Mouse (Mus musculus) G1E-ER4 (cell line): Measurements from ENCODE around the gene Tor1a. TPM values are rescaled to one million over a fixed set of nuclear protein-coding genes. Genes with fewer than 3 reads are reported as not detected.

Source experiments
- GATA1 ChIP-seq: IDR thresholded peaks from one replicate; pipeline ENCODE4 v1.8.0; 2012; ENCODE audit warnings: low read length, inconsistent platforms
- polyA plus RNA-seq: library from polyadenylated mRNA; stranded (reverse); fragments of >175 nt; gene quantifications from 2 replicates; pipeline ENCODE4 v1.2.3, GENCODE M21; 2012

Gene Tor1a
- polyA plus RNA-seq, 1 experiment, result 111 TPM

DNA sequence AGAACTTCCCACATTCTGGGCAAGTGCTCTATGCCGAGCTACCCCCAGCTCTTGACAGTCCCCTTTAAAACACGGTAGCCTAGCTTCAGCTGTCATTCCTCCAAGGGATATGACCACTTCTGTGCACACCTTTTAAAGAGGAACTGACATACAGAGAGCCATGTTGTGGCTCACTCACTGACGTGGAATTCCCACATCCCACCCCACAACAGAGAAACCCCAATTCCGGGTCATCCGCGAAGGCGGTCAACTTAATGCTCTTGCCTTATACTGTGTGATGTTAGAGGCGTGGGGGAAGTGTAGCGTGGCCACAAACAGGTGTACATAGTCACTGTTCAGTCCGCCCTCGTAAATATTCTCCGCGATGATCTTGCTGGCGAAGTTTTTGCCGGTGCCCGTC lies 907 bp downstream of the Tor1a start:
- no peak for TF ChIP-seq GATA1

DNA sequence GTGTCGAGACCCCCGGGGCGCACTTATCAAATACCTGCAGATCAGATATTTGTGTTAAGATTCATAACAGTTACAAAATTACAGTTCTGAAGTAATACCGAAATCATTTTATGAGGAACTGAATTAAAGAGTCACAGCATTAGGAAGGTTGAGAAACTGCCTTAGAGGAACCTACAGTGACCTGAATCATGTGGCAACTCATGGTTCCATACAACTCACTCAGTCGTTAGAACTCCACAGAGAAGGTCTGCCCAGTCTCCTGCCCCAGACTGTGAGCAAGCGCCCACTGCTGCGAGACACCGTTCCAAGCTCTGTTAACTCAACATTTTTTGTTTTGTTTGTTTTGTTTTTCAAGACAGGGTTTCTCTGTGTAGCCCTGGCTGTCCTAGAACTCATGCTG lies 2.1 kb downstream of the Tor1a start:
- no peak for TF ChIP-seq GATA1

DNA sequence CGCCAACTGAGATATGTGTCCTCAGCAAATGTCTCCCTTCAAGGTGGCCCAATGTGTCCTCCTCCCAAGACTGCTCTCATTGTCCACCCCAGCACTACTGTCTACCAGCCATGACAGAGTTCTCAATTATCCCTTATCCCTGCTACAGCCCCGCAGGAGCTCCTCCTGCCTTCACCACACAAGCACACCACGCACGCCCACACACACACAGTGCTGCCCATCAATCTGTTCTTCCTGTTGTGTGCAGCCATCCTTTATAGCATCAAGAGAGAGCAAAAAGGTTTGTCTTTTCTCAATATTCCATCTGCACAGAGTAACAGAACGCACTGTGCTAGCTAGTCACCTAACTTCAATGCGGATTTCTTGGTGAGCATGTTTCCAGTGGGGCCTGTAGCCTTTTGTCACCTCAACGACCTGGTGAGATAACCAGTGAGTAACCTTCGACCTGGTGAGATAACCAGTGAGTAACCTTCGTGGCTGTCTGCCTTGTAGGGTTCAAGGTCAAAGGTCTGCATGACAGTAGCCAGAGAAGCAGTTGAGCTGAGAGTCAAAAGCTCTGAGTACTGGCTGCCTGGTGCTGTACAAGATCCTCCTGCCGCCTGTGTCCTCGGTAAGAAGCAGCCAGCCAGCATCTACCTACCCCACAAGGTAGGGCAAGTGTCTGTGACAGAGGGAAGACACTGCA lies 5.0 kb downstream of the Tor1a start:
- TF ChIP-seq GATA1, result no peak

DNA sequence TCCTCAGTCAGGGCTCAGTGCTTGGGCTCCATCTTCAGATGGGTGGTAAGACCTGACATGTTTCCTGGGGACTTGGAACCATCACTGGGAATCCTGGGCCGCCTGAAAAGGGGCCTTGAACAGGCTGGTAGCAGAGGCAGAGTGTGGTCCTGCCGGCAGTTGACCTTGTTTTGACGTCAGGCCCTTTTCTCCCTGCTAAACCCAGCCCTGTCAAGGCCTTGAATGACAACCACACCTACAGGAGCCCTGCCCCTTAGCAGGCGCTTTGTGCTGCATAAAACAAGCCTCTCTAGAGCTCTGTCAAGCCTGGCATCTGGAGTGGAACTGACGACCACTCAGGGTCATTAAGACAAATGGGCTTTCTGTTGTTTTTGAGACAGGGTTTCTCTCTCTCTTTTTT lies 7.9 kb downstream of the Tor1a start:
- no peak for TF ChIP-seq GATA1

DNA sequence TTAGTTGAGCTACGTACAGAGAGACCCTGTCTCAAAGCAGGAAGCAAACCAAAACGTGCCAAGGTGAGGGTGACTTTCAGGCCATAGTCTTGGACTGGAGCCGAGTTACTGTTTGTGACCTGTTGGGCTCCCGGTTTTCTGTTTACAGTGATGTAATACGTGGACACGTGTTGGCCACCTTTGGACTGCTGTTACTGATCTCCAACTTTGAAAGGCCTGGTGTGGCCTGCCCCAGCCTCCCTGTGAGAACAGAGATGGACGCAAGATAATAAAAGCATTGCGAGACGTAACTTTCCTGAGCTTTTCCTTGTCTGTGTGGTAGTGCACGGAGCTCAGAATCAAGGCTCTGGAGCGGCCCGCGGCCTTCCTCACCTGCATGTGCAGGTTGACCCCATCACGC lies 9.0 kb downstream of the Tor1a start:
- no peak for TF ChIP-seq GATA1

DNA sequence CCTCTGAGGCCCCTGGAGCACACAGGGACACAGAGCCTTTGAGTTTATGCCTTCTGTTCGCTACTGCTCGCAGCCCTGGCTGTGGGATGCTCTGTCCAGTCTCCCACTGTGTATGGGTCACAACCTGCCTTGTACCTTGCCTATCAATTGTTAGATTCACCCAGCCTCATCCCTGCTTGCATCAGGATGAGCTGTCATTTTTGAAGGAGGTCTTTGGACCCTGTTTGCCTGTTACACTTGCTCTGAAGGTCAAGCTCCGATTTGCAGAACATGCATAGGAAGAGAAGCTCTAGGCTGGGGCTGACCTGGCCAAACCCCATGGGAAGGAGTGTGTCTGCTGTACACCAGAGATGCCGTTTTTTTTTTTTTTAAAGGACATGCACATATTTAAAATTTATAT lies 10.2 kb downstream of the Tor1a start:
- no peak for TF ChIP-seq GATA1

DNA sequence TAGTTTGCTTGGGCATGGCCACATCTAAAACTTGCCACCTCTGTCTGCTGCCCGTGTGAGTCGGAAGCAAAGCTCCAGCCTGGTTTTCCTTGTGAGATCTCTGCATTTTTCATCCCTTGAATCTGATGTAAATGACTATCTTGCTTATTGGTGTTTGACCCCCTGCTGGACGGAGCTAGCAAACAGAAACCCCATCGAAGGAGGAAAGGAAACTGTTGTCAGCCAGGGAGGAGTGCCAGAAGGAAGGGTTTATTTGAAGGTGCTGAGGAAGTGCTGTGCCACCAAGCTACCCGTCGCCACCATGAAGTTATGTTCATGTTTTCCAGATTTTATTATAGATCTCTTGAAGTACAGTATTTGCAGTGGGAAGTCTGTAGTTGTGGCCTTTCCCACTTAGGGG lies 12.9 kb downstream of the Tor1a start:
- no peak for TF ChIP-seq GATA1

DNA sequence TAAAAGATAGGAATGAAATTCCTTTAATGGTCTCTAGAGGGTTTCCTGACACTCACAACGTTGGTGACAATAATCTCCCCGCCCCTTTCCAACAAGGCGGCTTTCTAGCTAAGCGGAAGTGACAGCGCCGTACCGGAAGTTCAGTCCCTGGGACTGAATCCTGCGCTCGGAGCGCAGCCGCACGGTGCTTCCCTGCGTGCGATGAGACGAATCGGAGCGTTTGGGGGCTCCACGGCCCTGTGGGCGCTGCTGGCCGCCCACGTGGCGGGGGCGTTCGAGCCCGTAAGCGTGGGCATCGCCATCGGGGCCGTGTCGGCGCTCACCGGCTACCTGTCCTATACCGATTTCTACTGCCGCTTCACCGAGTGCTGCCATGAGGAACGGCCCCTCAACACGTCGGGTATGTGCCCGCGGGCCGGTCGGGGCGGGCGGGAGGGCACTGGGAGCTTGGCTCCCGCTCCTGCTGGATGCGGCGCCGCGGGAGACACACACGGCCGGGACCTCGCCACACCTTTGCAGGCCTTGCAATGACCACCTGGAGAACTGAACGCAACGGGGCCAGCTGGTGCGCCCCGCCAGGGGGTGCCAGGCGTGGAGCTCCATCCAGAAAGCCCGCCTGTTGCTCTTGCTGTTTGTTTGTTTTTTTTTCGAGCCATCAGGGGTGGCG lies 14.8 kb downstream of the Tor1a start, which contains the start of gene Tor1b:
Tor1b (plus strand) TSS at position 136 of the 667 bp plus-strand sequence.
- no peak for TF ChIP-seq GATA1

DNA sequence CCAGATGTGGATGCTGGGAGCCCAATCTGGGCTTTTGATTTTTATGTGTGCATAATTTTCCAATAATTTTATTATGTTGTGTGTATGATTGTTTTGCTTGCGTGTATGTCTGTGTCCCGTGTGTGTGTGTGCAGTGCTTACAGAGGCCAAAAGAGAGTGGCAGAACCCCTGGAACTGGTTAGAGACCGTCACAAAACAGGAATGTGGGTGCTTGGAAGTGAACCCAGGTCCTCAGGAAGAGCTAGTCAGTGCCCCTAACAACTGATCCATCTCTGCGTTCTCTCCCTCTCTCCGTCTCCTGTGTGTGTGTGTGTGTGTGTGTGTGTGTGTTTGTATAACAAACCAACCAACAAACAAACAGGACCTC lies 15.3 kb downstream of the Tor1a start:
- no peak for TF ChIP-seq GATA1

DNA sequence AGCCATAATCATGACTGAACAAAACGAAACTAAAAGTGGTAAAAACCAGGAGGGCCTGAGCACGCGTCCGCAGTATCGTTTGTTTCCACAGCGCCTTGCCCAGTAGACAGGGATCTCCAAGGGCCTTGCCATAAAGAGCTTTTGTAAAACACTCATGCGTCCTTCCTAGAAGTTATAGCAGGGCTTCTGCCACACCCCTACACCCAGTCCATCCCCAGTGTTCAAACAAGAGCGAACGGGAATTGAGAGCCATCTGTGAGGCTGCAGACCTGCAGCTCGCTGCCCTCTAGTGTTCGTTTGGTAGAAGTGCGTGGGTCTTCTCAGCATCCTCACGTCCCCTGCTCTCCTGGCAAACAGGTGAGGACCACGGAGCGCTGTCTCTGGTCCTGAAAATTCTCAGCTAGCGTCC lies 25.1 kb downstream of the Tor1a start:
- no peak for TF ChIP-seq GATA1

DNA sequence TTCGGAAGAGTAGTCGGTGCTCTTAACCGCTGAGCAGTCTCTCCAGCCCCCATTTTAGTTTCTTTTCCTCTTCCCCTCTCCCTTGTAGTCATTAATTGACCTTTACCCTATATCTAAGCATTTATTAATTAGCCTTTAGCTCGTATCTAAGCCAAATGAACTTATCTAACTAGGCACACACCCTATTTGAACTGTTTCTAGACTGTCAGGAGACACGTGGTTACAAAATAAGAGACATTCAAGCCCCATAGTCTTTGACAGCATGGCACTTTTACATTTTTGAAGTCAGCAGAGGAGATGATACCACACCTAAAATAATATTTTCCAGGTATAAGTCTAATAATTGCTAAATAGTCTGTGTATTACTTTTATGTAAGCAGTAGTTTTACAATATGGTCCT lies 26.1 kb downstream of the Tor1a start:
- TF ChIP-seq GATA1, result no peak

DNA sequence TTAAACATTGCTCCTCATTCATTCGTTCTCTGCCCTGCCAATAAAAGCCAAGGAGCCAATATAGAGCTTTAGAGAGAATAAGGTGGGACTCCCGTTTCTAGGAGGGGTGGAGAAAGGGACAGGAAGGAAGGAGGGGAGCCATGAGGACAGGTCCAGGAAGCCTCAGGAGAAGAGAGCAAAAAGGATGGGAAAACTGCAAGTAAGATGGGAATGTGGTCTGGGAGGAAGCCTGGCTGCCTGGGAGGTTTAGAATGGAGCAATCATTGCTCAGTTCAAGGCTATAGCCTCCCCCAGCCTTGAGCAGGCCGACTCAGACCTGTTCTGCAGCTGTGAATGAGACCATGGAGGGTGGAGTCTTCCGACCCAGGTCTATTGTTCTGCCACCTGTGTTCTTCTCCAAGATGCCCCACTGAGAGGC lies 29.1 kb downstream of the Tor1a start:
- TF ChIP-seq GATA1, result no peak

DNA sequence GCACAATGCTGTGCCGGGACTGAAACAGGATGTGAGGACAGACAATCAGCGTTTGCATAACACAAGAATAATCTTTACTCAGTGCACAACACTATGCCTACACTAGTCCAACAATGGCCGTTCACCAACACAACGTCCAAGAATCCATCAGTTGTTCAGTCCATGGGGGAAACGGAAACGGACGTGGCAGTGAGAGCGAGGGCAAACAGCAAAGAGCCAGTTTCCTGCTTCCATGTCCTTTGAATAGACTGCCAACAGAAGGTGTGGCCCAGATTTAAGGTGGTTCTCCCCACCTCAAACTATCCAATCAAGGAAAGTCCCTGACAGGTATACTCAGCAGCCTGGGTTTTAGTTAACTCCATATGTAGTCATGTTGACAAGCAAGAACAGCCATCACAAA lies 30.0 kb downstream of the Tor1a start:
- no peak for TF ChIP-seq GATA1

DNA sequence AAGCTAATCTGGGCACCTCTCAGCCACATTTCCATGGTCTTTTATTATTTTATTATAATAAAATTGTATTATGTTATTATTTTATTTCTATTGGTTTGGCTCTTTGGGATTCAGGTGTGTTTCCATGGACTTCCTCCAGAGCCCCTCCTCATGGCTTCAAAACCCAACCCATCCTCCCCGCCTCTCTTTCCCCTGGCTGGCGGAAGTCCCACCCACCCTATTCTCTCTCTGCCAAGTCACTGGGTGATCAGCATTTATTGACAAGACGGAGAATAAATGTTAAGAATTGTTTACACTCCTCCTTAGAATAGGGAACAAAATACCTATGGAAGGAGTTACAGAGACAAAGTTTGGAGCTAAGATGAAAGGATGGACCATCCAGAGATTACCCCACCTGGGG lies 30.9 kb downstream of the Tor1a start:
- TF ChIP-seq GATA1, result no peak

DNA sequence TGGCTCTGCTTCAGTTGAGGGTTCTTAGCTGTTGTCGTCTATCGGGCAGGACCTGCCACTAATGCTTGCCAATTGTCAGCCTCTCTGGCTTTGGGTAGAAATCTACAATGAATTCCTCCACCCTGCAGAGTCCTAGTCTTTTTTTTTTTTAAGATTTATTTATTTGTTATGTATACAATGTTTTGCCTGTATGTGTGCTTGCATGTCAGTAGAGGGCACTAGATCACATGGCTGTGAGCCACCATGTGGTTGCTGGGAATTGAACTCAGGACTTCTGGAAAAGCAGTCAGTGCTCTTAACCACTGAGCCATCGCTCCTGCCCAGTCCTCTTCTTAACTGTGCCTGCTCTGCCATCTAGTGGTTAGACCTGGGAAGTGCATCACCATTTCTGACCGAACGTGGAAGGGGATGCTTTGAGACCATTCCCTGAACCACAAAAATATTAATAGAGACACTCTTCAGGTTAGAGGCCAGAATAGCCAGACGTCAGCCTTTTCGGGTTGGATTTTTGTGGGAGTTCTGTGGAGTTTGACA lies 33.7 kb downstream of the Tor1a start:
- no peak for TF ChIP-seq GATA1

DNA sequence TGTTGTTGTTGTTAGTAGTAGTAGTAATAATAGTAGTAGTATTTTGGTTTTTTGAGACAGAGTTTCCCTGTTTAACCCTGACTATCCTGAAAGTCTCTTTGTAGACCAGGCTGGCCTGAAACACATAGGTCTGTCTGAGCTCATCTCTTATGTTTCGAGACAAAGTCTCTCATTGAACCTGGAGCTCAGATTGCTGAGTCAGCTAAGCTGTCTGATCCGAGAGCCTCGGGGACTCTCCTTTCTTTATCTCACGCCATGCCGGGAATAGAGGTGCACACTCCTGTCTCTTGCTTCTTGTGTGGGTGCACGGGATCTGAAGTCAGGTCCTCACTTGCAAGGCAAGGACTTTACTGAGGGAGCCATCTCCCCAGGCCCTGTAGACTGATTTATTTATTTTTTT lies 34.7 kb downstream of the Tor1a start:
- TF ChIP-seq GATA1, result no peak

DNA sequence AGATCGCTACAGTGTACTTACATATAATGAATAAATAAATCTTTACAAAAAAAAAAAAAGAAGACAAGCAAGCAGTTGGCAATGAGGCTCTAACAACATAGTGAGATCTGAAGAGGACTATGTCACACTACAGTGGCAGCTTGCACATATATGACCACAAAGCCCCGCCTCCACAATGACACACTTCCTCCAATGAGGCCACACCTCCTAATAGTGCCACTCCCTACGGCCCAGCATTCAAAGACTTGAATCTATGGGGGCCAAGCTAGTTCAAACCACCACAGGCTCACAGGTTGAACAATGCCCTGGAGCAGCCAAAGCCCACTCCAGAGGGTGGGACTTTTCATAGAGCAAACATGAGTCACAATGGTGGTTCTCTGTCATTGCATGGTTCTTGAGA lies 35.8 kb downstream of the Tor1a start:
- no peak for TF ChIP-seq GATA1
